Mouse (Mus musculus): ENCODE measurements around the gene Lpp. TPM values are rescaled to one million over a fixed set of nuclear protein-coding genes. Genes with fewer than 3 reads are reported as not detected.

The Lpp gene
- polyA plus RNA-seq, 1 experiment, result 0.09 TPM

GRCm38 (mm10) chr16:24429691-24430090 is 36.4 kb downstream of the Lpp start:
- peaks cover 14% of the 10 kb centered on the region for H3K27me3 ChIP-seq (replicated peaks)
- no peaks in the 10 kb centered on the region for H3K9me3 ChIP-seq
- no peak overlapping the region for H3K4me3 ChIP-seq (replicated peaks)
- H3K36me3 ChIP-seq (replicated peaks; ENCODE audit: low read length), result no peaks in the 10 kb centered on the region
- TF ChIP-seq FLI1 (IDR thresholded peaks at IDR 0.05; ENCODE audit: low read length) (no peak), GATA1 (IDR thresholded peaks at IDR 0.05; ENCODE audit: borderline replicate concordance, low read length) (no peak)
- H3K4me1 ChIP-seq, result peaks cover 26% of the 10 kb centered on the region

DNA sequence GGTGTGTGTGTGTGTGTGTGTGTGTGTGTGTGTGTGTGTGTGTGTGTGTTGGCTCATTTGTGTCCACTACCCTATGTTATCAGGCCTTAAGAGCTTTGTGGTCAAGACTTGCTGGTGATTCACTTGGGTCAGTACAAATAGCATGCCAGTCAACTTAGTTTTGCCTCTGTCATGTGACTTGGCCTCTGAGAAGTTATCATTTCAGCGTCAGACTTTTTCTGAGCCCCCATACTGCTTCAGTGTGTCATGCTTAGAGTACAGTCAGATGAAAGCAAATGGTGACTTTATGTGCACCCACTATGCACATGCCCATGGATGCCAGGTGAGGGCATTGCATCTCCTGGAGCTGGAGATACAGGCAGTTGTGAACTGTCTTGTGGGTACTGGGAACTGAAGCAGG is 38.5 kb downstream of the Lpp start:
- Histone ChIP-seq H3K27me3 (replicated peaks) (peaks cover 17% of the 10 kb centered on the region), H3K36me3 (replicated peaks; ENCODE audit: low read length) (no peaks in the 10 kb centered on the region), H3K4me1 (peaks cover 33% of the 10 kb centered on the region), H3K9me3 (no peaks in the 10 kb centered on the region), H3K4me3 (replicated peaks) (no peak overlapping the region)
- TF ChIP-seq FLI1 (IDR thresholded peaks at IDR 0.05; ENCODE audit: low read length), result no peak
- no peak for TF ChIP-seq GATA1 (IDR thresholded peaks at IDR 0.05; ENCODE audit: borderline replicate concordance, low read length)

DNA sequence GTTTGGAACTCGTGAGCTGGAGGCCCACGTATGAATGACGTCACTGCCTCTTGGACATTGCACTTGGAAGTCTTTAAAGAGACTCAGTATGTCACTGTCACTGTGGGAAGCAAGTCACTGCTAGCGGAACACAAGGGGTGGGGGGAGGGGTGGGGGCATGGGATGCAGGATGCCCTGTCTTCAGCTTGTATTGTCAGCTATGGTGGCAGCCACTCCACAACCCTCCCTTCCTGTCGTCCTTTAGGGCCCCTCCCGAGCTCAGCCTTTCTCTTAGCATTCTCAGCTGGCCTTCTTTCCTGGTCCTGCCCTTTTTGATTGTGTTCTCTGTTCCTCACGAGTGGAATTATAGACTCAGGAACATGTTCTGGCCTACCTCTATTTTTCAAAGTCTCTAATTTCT is 40.3 kb downstream of the Lpp start:
- Histone ChIP-seq H3K9me3 (no peaks in the 10 kb centered on the region), H3K4me3 (replicated peaks) (no peak overlapping the region), H3K4me1 (peaks cover 38% of the 10 kb centered on the region), H3K27me3 (replicated peaks) (peaks cover 19% of the 10 kb centered on the region), H3K36me3 (replicated peaks; ENCODE audit: low read length) (no peaks in the 10 kb centered on the region)
- TF ChIP-seq FLI1 (IDR thresholded peaks at IDR 0.05; ENCODE audit: low read length) (no peak), GATA1 (IDR thresholded peaks at IDR 0.05; ENCODE audit: borderline replicate concordance, low read length) (no peak)

DNA sequence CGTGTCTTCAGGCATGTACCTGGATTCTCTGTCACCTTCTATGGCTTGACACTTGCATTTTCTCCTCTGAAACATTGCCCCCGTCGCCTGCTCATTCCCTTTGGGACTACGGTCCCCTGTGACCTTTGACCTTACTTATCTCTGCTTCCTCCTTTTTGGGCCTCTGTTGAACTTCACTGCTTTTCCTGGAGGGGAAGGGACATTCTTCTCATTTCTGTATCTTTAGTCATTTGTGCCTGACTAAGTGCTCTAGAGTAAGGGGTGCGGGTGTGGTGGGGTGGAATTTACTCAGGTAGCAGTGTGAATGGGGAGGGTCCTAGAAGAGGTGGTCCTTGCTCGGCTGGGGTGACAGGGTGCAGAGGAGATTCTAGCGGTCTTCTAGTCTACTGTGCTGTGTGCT is 40.7 kb downstream of the Lpp start:
- Histone ChIP-seq H3K27me3 (replicated peaks) (peaks cover 16% of the 10 kb centered on the region), H3K4me1 (peaks cover 38% of the 10 kb centered on the region), H3K9me3 (no peaks in the 10 kb centered on the region), H3K36me3 (replicated peaks; ENCODE audit: low read length) (no peaks in the 10 kb centered on the region), H3K4me3 (replicated peaks) (no peak overlapping the region)
- no peak for TF ChIP-seq FLI1 (IDR thresholded peaks at IDR 0.05; ENCODE audit: low read length)
- TF ChIP-seq GATA1 (IDR thresholded peaks at IDR 0.05; ENCODE audit: borderline replicate concordance, low read length), result no peak

DNA sequence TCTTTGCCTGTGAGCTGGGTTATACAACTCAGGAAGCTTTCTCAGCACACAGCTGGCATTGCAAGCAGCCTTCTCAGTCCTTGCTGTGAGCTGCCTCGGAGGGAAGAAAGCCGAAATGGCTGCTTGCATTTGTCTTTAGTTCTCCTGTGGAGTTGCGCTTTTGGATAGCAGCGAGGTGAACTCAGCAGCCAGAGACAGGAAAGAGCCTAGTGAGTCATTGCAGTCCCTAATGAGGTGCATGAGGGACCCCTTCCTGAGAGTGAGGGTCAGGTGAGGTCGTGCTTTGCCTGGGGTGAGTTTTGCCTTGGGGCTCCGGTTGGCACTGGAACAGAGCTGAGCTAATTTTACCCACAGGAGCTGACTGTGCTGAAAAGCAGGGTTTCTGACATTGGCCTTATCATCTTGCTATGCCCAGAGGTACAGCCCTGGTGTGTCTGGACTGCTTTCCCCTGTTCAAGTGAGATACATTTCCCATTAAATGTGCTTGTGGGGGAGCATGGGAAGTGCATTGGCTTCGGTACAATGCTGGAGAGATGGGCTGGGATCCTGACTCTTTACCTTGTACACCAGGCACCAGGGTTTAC is 41.3 kb downstream of the Lpp start:
- Histone ChIP-seq H3K4me1 (peaks cover 38% of the 10 kb centered on the region), H3K36me3 (replicated peaks; ENCODE audit: low read length) (no peaks in the 10 kb centered on the region), H3K27me3 (replicated peaks) (peaks cover 13% of the 10 kb centered on the region), H3K9me3 (no peaks in the 10 kb centered on the region), H3K4me3 (replicated peaks) (no peak overlapping the region)
- TF ChIP-seq FLI1 (IDR thresholded peaks at IDR 0.05; ENCODE audit: low read length) (no peak), GATA1 (IDR thresholded peaks at IDR 0.05; ENCODE audit: borderline replicate concordance, low read length) (no peak)

DNA sequence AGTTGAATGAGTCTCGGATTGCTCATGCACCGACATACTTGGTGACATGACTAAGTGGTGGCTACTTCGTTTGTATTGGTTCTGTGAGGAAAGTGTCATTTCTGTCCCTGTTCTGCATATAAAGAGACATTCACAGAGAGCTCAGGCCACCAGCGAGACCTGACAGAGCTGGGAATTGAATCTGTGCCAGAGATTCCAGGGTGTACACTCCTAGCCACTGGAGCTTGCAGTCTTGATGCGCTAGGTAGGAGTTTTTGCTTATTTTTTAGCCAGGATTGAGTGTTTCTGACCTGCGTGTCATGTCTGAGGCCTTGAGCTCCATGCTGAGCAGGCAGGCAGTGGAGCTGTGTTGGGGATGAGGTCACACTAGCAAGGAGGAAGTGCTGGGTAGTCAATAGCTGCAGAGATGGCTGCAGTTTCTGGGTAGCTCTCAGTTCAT is 41.8 kb downstream of the Lpp start:
- H3K27me3 ChIP-seq (replicated peaks), result peaks cover 9% of the 10 kb centered on the region
- TF ChIP-seq FLI1 (IDR thresholded peaks at IDR 0.05; ENCODE audit: low read length) (no peak), GATA1 (IDR thresholded peaks at IDR 0.05; ENCODE audit: borderline replicate concordance, low read length) (no peak)
- no peaks in the 10 kb centered on the region for H3K9me3 ChIP-seq
- no peak overlapping the region for H3K4me3 ChIP-seq (replicated peaks)
- H3K4me1 ChIP-seq, result peaks cover 38% of the 10 kb centered on the region
- H3K36me3 ChIP-seq (replicated peaks; ENCODE audit: low read length), result no peaks in the 10 kb centered on the region

GRCm38 (mm10) chr16:24438438-24438837 is 45.1 kb downstream of the Lpp start:
- Histone ChIP-seq H3K4me3 (replicated peaks) (no peak overlapping the region), H3K36me3 (replicated peaks; ENCODE audit: low read length) (no peaks in the 10 kb centered on the region), H3K9me3 (no peaks in the 10 kb centered on the region), H3K27me3 (replicated peaks) (peaks cover 9% of the 10 kb centered on the region), H3K4me1 (peaks cover 29% of the 10 kb centered on the region)
- no peak for TF ChIP-seq GATA1 (IDR thresholded peaks at IDR 0.05; ENCODE audit: borderline replicate concordance, low read length)
- no peak for TF ChIP-seq FLI1 (IDR thresholded peaks at IDR 0.05; ENCODE audit: low read length)

- TF ChIP-seq GATA1 (IDR thresholded peaks at IDR 0.05; ENCODE audit: borderline replicate concordance, low read length), result no peak
- no peak for TF ChIP-seq FLI1 (IDR thresholded peaks at IDR 0.05; ENCODE audit: low read length)
- no peaks in the 10 kb centered on the region for H3K36me3 ChIP-seq (replicated peaks; ENCODE audit: low read length)
- peaks cover 9% of the 10 kb centered on the region for H3K27me3 ChIP-seq (replicated peaks)
- no peak overlapping the region for H3K4me3 ChIP-seq (replicated peaks)
- no peaks in the 10 kb centered on the region for H3K9me3 ChIP-seq
- H3K4me1 ChIP-seq, result peaks cover 8% of the 10 kb centered on the region
Measured at GRCm38 (mm10) chr16:24441338-24441737, 48.0 kb downstream of the Lpp start.

GRCm38 (mm10) chr16:24442500-24443122 is 49.3 kb downstream of the Lpp start:
- peaks cover 6% of the 10 kb centered on the region for H3K27me3 ChIP-seq (replicated peaks)
- H3K4me3 ChIP-seq (replicated peaks), result no peak overlapping the region
- H3K36me3 ChIP-seq (replicated peaks; ENCODE audit: low read length), result no peaks in the 10 kb centered on the region
- H3K9me3 ChIP-seq, result no peaks in the 10 kb centered on the region
- TF ChIP-seq FLI1 (IDR thresholded peaks at IDR 0.05; ENCODE audit: low read length) (no peak), GATA1 (IDR thresholded peaks at IDR 0.05; ENCODE audit: borderline replicate concordance, low read length) (no peak)
- peaks cover 9% of the 10 kb centered on the region for H3K4me1 ChIP-seq

GRCm38 (mm10) chr16:24443123-24443515 is 49.8 kb downstream of the Lpp start:
- H3K4me3 ChIP-seq (replicated peaks), result no peak overlapping the region
- TF ChIP-seq FLI1 (IDR thresholded peaks at IDR 0.05; ENCODE audit: low read length), result no peak
- TF ChIP-seq GATA1 (IDR thresholded peaks at IDR 0.05; ENCODE audit: borderline replicate concordance, low read length), result no peak

More at GRCm38 (mm10) chr16:24443123-24443515, 49.8 kb downstream of the Lpp start:
- Histone ChIP-seq H3K27me3 (replicated peaks) (peaks cover 5% of the 10 kb centered on the region), H3K36me3 (replicated peaks; ENCODE audit: low read length) (no peaks in the 10 kb centered on the region), H3K9me3 (no peaks in the 10 kb centered on the region), H3K4me1 (peaks cover 14% of the 10 kb centered on the region)

All from megakaryocyte, embryonic 14.5 days (primary cell).